Mouse (Mus musculus) stomach, embryonic 16.5 days (tissue): ENCODE data around the gene Zfp64. TPM values are rescaled to one million over a fixed set of nuclear protein-coding genes. Genes with fewer than 3 reads are reported as not detected.
"Not testable (repeated sequence)": the region's sequence is repeated elsewhere in the genome, so short reads cannot be mapped to it uniquely, and the experiment has no call there.

Source experiments
- ATAC-seq: fragments of 200-750 bp; cut with Nextera tagmentation; 2 replicates; pipeline ENCODE4 v1.8.0; 2017; ENCODE audit warnings: moderate number of reproducible peaks, moderate TSS enrichment; ENCODE audit not compliant: insufficient read depth, low FRiP score
- H3K27ac ChIP-seq: fragments of 300-500 bp; sonication (generic); 2 replicates; pipeline ENCODE4 v1.5.1; 2014; ENCODE audit warnings: low read length
- H3K27me3 ChIP-seq: fragments of 300-500 bp; sonication (generic); 2 replicates; pipeline ENCODE4 v1.6.1; 2014; ENCODE audit warnings: low read length, control low read depth, mixed read lengths; ENCODE audit not compliant: control insufficient read depth, insufficient read depth
- H3K36me3 ChIP-seq: fragments of 300-500 bp; sonication (generic); 2 replicates; pipeline ENCODE4 v1.6.1; 2014; ENCODE audit warnings: low read length; ENCODE audit not compliant: control insufficient read depth, insufficient read depth
- H3K4me1 ChIP-seq: fragments of 300-500 bp; sonication (generic); 2 replicates; pipeline ENCODE4 v1.6.1; 2014; ENCODE audit warnings: low read length, control low read depth, mixed read lengths; ENCODE audit not compliant: control insufficient read depth, insufficient read depth
- H3K4me2 ChIP-seq: fragments of 300-500 bp; sonication (generic); 2 replicates; pipeline ENCODE4 v1.6.1; 2014; ENCODE audit warnings: low read depth, low read length, mixed read lengths
- H3K4me3 ChIP-seq: fragments of 300-500 bp; sonication (generic); replicated peaks from 2 replicates; pipeline ENCODE4 v1.5.1; 2014; ENCODE audit warnings: mild to moderate bottlenecking, low read length
- H3K9ac ChIP-seq: fragments of 300-500 bp; sonication (generic); 2 replicates; pipeline ENCODE4 v1.6.1; 2014; ENCODE audit warnings: low read length
- H3K9me3 ChIP-seq: fragments of 300-500 bp; sonication (generic); replicated peaks from 2 replicates; pipeline ENCODE4 v1.6.1; 2016; ENCODE audit warnings: low read length, control low read depth; ENCODE audit not compliant: control insufficient read depth
- WGBS: fragments of 180-500 bp; shearing (Covaris S2); extraction: QIAGEN DNeasy Blood & Tissue Kit; methylation state at CpG from one replicate; pipeline ENCODE4 v1.1.7; 2014; 5-methylcytosine and 5-hydroxymethylcytosine counted together
- polyA plus RNA-seq: library from polyadenylated mRNA; unstranded; fragments of >200 nt; fragmentation: Nextera tagmentation; extraction: Ambion mirVana; gene quantifications from 2 replicates; pipeline ENCODE4 v1.2.1, GENCODE M21; 2015

Zfp64 gene
- polyA plus RNA-seq, 1 experiment from 2014 or later: 35.6 TPM

DNA sequence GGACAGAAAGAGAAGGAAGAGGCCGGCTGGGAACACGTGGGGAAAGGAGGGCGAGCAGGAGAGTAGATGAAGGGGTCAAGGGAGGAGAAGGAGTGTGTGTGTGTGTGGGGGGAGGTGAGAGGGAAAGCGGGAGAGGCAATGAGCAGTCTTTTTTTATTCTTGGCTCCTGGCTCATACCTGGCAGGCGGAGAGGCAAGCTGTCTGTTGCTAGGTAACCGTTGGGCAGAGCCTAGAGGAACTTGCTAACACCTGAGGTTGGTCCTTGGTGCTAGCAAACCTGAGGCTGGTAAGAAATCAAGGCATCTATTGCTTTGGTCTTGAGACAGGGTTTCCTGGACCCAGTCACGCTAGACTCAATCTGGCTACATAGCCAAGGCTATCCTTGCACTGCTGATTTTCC, 98.7 kb downstream of the Zfp64 start:
- Histone ChIP-seq H3K9me3 (no peaks in the 10 kb centered on the region), H3K4me1 (no peaks in the 10 kb centered on the region), H3K36me3 (no peaks in the 10 kb centered on the region), H3K9ac (no peak overlapping the region), H3K27me3 (no peaks in the 10 kb centered on the region), H3K4me2 (no peak overlapping the region), H3K27ac (no peak overlapping the region), H3K4me3 (no peak overlapping the region)
- no peak for ATAC-seq
- 47% methylated on average over 7 of the region's 7 CpGs for WGBS

DNA sequence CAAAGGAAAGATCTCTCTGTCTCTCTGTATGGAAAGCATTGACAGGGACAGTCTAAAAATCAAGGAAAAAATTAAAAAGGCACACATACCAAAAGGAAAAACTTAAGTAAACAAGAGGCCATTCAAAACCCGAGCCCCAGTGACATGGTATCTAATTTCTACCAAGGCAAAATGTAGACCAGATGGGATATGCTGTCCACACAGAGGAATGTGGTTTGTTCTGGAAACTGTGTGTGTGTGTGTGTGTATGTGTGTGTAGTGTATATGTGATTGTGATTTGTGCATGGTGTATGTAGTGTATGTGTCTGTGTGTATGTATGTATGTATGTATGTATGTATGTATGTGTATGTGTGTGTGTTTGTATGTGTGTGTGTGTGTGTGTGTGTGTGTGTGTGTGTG, 100.6 kb downstream of the Zfp64 start:
- no peaks in the 10 kb centered on the region for H3K4me1 ChIP-seq
- H3K4me3 ChIP-seq: no peak overlapping the region
- H3K4me2 ChIP-seq: no peak overlapping the region
- no peak overlapping the region for H3K27ac ChIP-seq
- no peak overlapping the region for H3K9ac ChIP-seq
- H3K9me3 ChIP-seq: no peaks in the 10 kb centered on the region
- ATAC-seq: no peak
- 10% methylated on average over 1 of the region's 1 CpGs for WGBS
- no peaks in the 10 kb centered on the region for H3K36me3 ChIP-seq
- H3K27me3 ChIP-seq: no peaks in the 10 kb centered on the region

DNA sequence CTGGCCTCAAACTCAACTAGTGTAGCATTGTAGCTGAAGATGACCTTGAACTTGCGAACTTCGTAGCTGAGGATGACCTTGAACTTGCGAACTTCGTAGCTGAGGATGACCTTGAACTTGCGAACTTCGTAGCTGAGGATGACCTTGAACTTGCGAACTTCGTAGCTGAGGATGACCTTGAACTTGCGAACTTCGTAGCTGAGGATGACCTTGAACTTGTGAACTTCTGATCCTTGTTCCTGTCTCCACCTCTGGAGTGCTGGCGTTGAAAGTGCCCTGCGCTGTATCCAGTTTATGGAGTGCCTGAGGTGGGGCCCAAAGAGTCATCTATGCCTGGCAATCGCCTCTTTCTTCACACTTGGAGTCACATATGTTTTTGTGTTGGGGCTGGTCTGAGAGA, 101.5 kb downstream of the Zfp64 start:
- H3K36me3 ChIP-seq, H3K9me3 ChIP-seq, H3K4me2 ChIP-seq, H3K4me3 ChIP-seq, H3K9ac ChIP-seq, ATAC-seq, H3K4me1 ChIP-seq, H3K27ac ChIP-seq, H3K27me3 ChIP-seq: not testable (repeated sequence)
- 85% methylated on average over 11 of the region's 13 CpGs for WGBS

DNA sequence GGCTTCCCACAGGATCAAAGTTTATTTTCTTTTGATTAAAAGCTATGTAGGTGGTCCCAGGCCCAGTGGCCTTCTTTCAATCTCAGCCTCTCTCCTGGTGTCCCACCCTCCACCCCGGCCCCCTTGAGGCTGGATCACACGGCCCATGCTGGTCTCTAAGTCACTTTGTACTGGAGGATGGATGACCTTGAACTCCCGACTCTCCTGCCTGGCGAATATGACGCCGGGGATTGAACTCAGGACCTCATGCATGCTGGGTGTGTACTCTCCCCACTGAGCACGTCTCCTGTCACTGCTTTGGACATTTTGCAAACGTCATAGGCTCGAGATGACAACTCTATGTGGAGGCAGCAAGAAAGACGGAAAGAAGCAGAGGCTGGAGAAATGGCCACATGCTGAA, 103.8 kb downstream of the Zfp64 start:
- no peak overlapping the region for H3K27ac ChIP-seq
- H3K4me3 ChIP-seq: no peak overlapping the region
- 59% methylated on average over 10 of the region's 10 CpGs for WGBS
- ATAC-seq: no peak
- H3K9me3 ChIP-seq: no peaks in the 10 kb centered on the region
- H3K4me1 ChIP-seq: no peaks in the 10 kb centered on the region
- no peaks in the 10 kb centered on the region for H3K36me3 ChIP-seq
- H3K27me3 ChIP-seq: no peaks in the 10 kb centered on the region
- no peak overlapping the region for H3K4me2 ChIP-seq
- H3K9ac ChIP-seq: no peak overlapping the region

DNA sequence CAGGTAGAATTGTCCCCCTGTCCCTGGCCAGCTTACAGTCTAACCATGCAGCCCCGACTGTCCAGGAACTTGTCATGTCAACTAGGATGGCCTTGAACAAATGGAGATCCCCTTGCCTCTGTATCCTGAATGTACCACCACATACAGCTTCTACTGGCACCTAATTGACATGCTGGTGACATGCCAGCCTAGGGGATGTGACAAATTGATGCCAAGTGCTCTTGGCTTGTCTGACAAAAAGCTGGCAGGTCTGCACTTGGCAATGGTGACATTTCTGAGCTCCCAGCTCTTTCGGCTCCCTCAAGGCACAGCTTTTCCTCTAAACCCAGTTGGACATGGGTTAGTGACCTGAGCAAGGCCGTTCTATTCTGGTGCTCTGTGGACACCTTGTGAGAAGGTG, 106.8 kb downstream of the Zfp64 start:
- Histone ChIP-seq H3K9ac (no peak overlapping the region), H3K36me3 (no peaks in the 10 kb centered on the region), H3K27ac (no peak overlapping the region), H3K4me2 (no peak overlapping the region), H3K9me3 (no peaks in the 10 kb centered on the region), H3K4me3 (no peak overlapping the region), H3K27me3 (no peaks in the 10 kb centered on the region), H3K4me1 (no peaks in the 10 kb centered on the region)
- ATAC-seq: no peak
- 93% methylated on average over 3 of the region's 3 CpGs for WGBS

DNA sequence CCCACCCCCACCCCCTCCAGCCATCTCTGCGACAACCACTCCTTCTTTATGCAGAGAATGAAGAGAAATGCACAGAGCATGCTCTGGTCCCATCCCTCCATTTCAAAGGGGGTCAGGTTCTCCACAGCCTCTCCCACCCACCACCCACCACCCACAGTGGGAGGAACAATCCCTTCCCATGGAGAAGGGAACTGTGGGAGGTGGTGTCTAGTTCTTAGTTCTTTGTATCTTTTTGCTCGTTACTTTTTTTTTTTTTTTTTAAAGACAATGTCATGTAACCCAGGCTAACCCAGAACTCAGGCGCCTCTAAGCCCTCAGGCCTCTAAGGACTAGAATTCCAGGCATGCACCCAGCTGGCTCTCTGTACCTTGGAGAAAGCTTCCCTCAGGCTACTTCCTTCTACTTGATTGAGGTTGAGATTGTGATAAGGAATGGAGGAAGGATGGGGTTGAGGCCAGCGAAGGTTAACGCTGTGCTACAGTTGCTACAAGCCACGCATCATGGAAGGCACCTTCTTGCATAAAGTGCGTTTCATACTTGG, 109.1 kb downstream of the Zfp64 start:
- Histone ChIP-seq H3K9ac (no peak overlapping the region), H3K4me3 (no peak overlapping the region), H3K4me1 (peaks cover 6% of the 10 kb centered on the region; the same call in 1 of the 2 replicates), H3K36me3 (no peaks in the 10 kb centered on the region), H3K9me3 (peaks cover 5% of the 10 kb centered on the region; the same call in 1 of the 2 replicates), H3K4me2 (no peak overlapping the region), H3K27me3 (peaks cover 9% of the 10 kb centered on the region), H3K27ac (no peak overlapping the region)
- no peak for ATAC-seq
- WGBS: 80% methylated on average over 7 of the region's 7 CpGs

Other genes with a start within 250 kb of the Zfp64 start
- gene Atp9a, start 213.2 kb downstream of the Zfp64 start, polyA plus RNA-seq: 19.4 and 22.2 TPM in 2 replicates
- 0.52 and 0.76 TPM in 2 replicates for gene Sall4, start 187.6 kb downstream of the Zfp64 start, polyA plus RNA-seq